Mouse (Mus musculus): Measurements from ENCODE around the gene Fbxw19. TPM values are rescaled to one million over a fixed set of nuclear protein-coding genes. Genes with fewer than 3 reads are reported as not detected.
"Not testable (repeated sequence)": the region's sequence is repeated elsewhere in the genome, so short reads cannot be mapped to it uniquely, and the experiment has no call there.

Gene Fbxw19
- polyA plus RNA-seq (2016; fragmentation: Nextera tagmentation; extraction: Ambion mirVana): not detected in 2 replicates

GRCm38 (mm10) chr9:109495775-109496174 is at the start of gene Fbxw19:
Fbxw19 (minus strand) TSS chr9:109495875.
- H3K4me2 ChIP-seq (replicated peaks); H3K4me1 ChIP-seq; H3K27me3 ChIP-seq; H3K36me3 ChIP-seq; H3K27ac ChIP-seq; H3K9ac ChIP-seq; H3K4me3 ChIP-seq; ATAC-seq (ENCODE audit: low FRiP score); H3K9me3 ChIP-seq (replicated peaks): not testable (repeated sequence)
- WGBS: 80% methylated on average over 1 of the region's 1 CpGs

GRCm38 (mm10) chr9:109523385-109524064 is 27.9 kb upstream of the Fbxw19 start:
- Histone ChIP-seq H3K4me1 (no peaks in the 10 kb centered on the region), H3K4me2 (replicated peaks) (no peak overlapping the region), H3K36me3 (no peaks in the 10 kb centered on the region), H3K9ac (no peak overlapping the region), H3K9me3 (replicated peaks) (no peaks in the 10 kb centered on the region), H3K27ac (no peak overlapping the region), H3K27me3 (no peaks in the 10 kb centered on the region), H3K4me3 (no peak overlapping the region)
- no peak for ATAC-seq (ENCODE audit: low FRiP score)
- 83% methylated on average over 5 of the region's 5 CpGs for WGBS

- Histone ChIP-seq H3K9ac (no peak within 1 kb of the TSS), H3K4me2 (replicated peaks) (no peak within 1 kb of the TSS), H3K9me3 (replicated peaks) (no peaks in the 10 kb centered on the region), H3K36me3 (no peaks in the 10 kb centered on the region), H3K27me3 (no peaks in the 10 kb centered on the region), H3K27ac (no peak within 1 kb of the TSS), H3K4me3 (no peak within 1 kb of the TSS), H3K4me1 (no peaks in the 10 kb centered on the region)
- ATAC-seq (ENCODE audit: low FRiP score): no peak
Observed at GRCm38 (mm10) chr9:109449040-109449439, 46.6 kb downstream of the Fbxw19 start, which contains the start of gene Fbxw16. Fbxw16 (minus strand) TSS chr9:109449140.

- no peak overlapping the region for H3K27ac ChIP-seq
- H3K4me3 ChIP-seq: no peak overlapping the region
- H3K4me1 ChIP-seq: no peaks in the 10 kb centered on the region
- H3K9ac ChIP-seq: no peak overlapping the region
- H3K36me3 ChIP-seq: no peaks in the 10 kb centered on the region
- WGBS: 92% methylated on average over 1 of the region's 1 CpGs
- ATAC-seq (ENCODE audit: low FRiP score): no peak
- no peaks in the 10 kb centered on the region for H3K27me3 ChIP-seq
- no peak overlapping the region for H3K4me2 ChIP-seq (replicated peaks)
- no peaks in the 10 kb centered on the region for H3K9me3 ChIP-seq (replicated peaks)
Observed at GRCm38 (mm10) chr9:109432956-109433355, 62.7 kb downstream of the Fbxw19 start.

Other genes with a start within 250 kb of the Fbxw19 start
- not detected in 2 replicates for gene Fbxw14, start 208.2 kb downstream of the Fbxw19 start, polyA plus RNA-seq (2016; fragmentation: Nextera tagmentation; extraction: Ambion mirVana)
- not detected in 2 replicates for gene Fbxw28, start 156.2 kb downstream of the Fbxw19 start, polyA plus RNA-seq (2016; fragmentation: Nextera tagmentation; extraction: Ambion mirVana)
- gene Fbxw22, start 91.6 kb downstream of the Fbxw19 start, polyA plus RNA-seq (2016; fragmentation: Nextera tagmentation; extraction: Ambion mirVana): not detected in 2 replicates
- not detected in 2 replicates for gene Fbxw16, start 46.7 kb downstream of the Fbxw19 start, polyA plus RNA-seq (2016; fragmentation: Nextera tagmentation; extraction: Ambion mirVana)
- gene Fbxw15, start 72.4 kb upstream of the Fbxw19 start, polyA plus RNA-seq (2016; fragmentation: Nextera tagmentation; extraction: Ambion mirVana): 0.14 and 0.17 TPM in 2 replicates
- 0.16 and 0.18 TPM in 2 replicates for gene Fbxw24, start 130.2 kb upstream of the Fbxw19 start, polyA plus RNA-seq (2016; fragmentation: Nextera tagmentation; extraction: Ambion mirVana)
- gene Fbxw25, start 168.8 kb upstream of the Fbxw19 start, polyA plus RNA-seq (2016; fragmentation: Nextera tagmentation; extraction: Ambion mirVana): not detected in 2 replicates
- gene Fbxw18, start 206.8 kb upstream of the Fbxw19 start, polyA plus RNA-seq (2016; fragmentation: Nextera tagmentation; extraction: Ambion mirVana): not detected in 2 replicates